Mouse (Mus musculus): Measurements from ENCODE around the gene Rev3l.

DNA sequence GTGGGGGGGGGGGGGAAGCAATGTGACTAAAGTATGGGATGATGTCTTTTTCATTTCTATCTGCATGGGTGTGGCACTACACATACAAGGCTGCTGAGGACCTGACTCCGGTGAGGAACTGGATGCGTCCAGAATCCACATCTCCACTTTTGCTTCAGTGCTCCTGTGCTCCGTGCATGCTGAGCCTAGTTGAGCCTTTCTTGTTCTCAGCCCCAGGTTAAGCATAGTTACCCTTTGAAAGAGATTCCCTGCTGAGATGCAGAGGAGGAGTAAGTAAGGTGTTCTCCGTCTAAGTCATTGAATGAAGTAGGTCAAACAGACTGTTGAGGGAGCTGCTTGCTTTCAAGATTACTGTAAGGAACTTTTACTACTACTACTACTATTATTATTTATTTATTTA is 4.3 kb downstream of the Rev3l start:
- TF ChIP-seq CTCF (IDR thresholded peaks at IDR 0.05; ENCODE audit: extremely low read depth, insufficient read depth, low read length) (no peak), POLR2A (IDR thresholded peaks at IDR 0.05; ENCODE audit: extremely low read depth, insufficient read depth, low read length) (no peak)

Measured in cortical plate, adult 2 months (tissue).